ENCODE assay signal across 25 mouse cellular contexts in the genomic region with DNA sequence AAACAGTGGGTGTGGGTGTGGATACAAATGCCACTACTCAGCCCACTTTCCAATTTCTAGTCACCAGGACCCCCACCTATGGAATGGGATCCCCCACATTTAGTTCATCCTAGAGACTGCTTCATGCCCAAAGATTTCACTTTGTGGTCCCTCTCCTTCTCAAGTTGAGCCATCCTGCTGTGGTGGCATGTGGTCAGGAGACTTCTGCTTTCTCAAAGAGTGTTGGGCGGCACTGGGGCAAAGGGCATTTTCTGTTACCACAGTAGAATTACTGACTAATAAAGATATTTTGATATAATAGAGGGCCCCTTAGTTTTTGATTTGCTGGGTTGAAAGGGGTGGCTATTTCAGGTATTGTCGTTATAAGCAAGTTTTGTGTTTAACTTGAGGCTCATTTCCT. TPM values are rescaled to one million over a fixed set of nuclear protein-coding genes. Genes with fewer than 3 reads are reported as not detected.
A peak's percentile ranks its signal among the peaks of the same experiment; 100 is the strongest.
DNase-seq lines count a peak whose midpoint lies in the region; ATAC-seq lines count a peak whose summit lies in the region.
"Had no signal": no experiment of that assay in that cellular context is flagged by ENCODE, and none has a peak within 500 bp of the region (broad histone marks: within the 10 kb centered on the region; RNA-seq: fewer than 3 reads in every experiment).

No protein-coding gene starts in this region.

- WGBS in macrophage (ENCODE audit: missing documents), result 0% methylated on average over 2 of the region's 2 CpGs

- no peaks in the 10 kb centered on the region; the same call in 1 of the 2 replicates for H3K79me2 ChIP-seq in macrophage (ENCODE audit: inconsistent target)

- peaks cover 7% of the 10 kb centered on the region; the same call in 1 of the 2 replicates for H3K36me3 ChIP-seq in macrophage (ENCODE audit: inconsistent target)

- peak; percentile 28 for DNase-seq in lung, postnatal 25 days (ENCODE audit: low spot score)
- DNase-seq in lung, postnatal 10 days, result no peak
- no peak for DNase-seq in kidney, adult 8-10 months
- DNase-seq in thymus, adult 18-20 months, result no peak
- no peak for DNase-seq in embryo, embryonic 11 days
- DNase-seq: adrenal gland, postnatal 14 days; cerebellum, adult 11-12 months; cerebellum, postnatal 10 days; gastrocnemius, postnatal 10 days; heart, postnatal 36 days; kidney, adult 2 months; layer of hippocampus, adult 9-11 months; liver; midbrain, embryonic 14.5 days; right cerebral cortex, postnatal 4 days; thymus, adult 2 months; thymus, postnatal 4 days had no signal

- ATAC-seq in common myeloid progenitor, adult 5-6 weeks (replicated peaks; ENCODE audit: low read depth, poor library complexity, severe bottlenecking), result peak; percentile 98
- ATAC-seq: forebrain, embryonic 13.5 days had no signal

- H3K27ac ChIP-seq in macrophage, result peak overlapping the region; percentile 22
- H3K27ac ChIP-seq: forebrain, embryonic 13.5 days; hindbrain, embryonic 13.5 days; kidney, postnatal 0 days; liver, embryonic 14.5 days; lung, embryonic 15.5 days; stomach, postnatal 0 days had no signal

- H3K4me3 ChIP-seq in macrophage (ENCODE audit: inconsistent target), result no peak overlapping the region
- H3K4me3 ChIP-seq: forebrain, embryonic 13.5 days; hindbrain, embryonic 13.5 days; lung, embryonic 15.5 days had no signal

RNA-seq across cellular contexts. Expression of gene Tsc22d1, which starts 14.1 kb away (rescaled TPM):
- total RNA-seq in common myeloid progenitor, adult 5-6 weeks (2017), result 124 and 152 TPM in 2 replicates
- 100 to 1,000 TPM in 14 of 26 experiments, 10 to 100 TPM in 12; 38.1 to 306 (median 105) TPM for total RNA-seq in macrophage (2018; cell fraction: chromatin; rRNA removed)
- 10 to 100 TPM; 18.3 to 71.6 (median 48.3) TPM for total RNA-seq in macrophage (2018; cell fraction: cytosol; rRNA removed)
- total RNA-seq in macrophage (2018; cell fraction: nucleus; rRNA removed), result 100 to 1,000 TPM in 10 of 26 experiments, 10 to 100 TPM in 16; 36.4 to 236 (median 82.8) TPM
- polyA plus RNA-seq in macrophage (2018), result 21.6 to 41.9 TPM (median 33.6 TPM) in 3 replicates
